Mouse (Mus musculus): ENCODE measurements at regions not wholly inside any gene's neighbourhood (a gene's known extent, or its start where the extent isn't known, plus 50 kb on each side); places are given as distances from the start of the nearest gene placed in this dataset.
A peak's percentile ranks its signal among the peaks of the same experiment; 100 is the strongest.
"Not testable (repeated sequence)": the region's sequence is repeated elsewhere in the genome, so short reads cannot be mapped to it uniquely, and the experiment has no call there.

- intact Hi-C loops (cut with DNase I) = no loop called here
- DNase-seq = no peak
Measured at GRCm38 (mm10) chr3:22285904-22286303, 209.5 kb downstream of the Tbl1xr1 start.

- intact Hi-C loops (cut with DNase I) = no loop called here
- DNase-seq = no peak
Measured at GRCm38 (mm10) chr3:22293466-22293865, 217.0 kb downstream of the Tbl1xr1 start.

- intact Hi-C loops (cut with DNase I); DNase-seq: not testable (repeated sequence)
Measured at GRCm38 (mm10) chr3:22294081-22294480, 217.6 kb downstream of the Tbl1xr1 start.

- intact Hi-C loops (cut with DNase I); DNase-seq: not testable (repeated sequence)
Measured at GRCm38 (mm10) chr3:22296925-22297324, 220.5 kb downstream of the Tbl1xr1 start.

- intact Hi-C loops (cut with DNase I); DNase-seq: not testable (repeated sequence)
Measured at GRCm38 (mm10) chr3:22297831-22298230, 221.4 kb downstream of the Tbl1xr1 start.

GRCm38 (mm10) chr3:22300553-22300952 lies 224.1 kb downstream of the Tbl1xr1 start:
- no peak for DNase-seq
- intact Hi-C loops (cut with DNase I) = no loop called here

GRCm38 (mm10) chr3:22301991-22302517 lies 225.6 kb downstream of the Tbl1xr1 start:
- intact Hi-C loops (cut with DNase I) = no loop called here
- DNase-seq = no peak

GRCm38 (mm10) chr3:22304145-22304544 lies 227.7 kb downstream of the Tbl1xr1 start:
- no peak for DNase-seq
- intact Hi-C loops (cut with DNase I) = no loop called here

- intact Hi-C loops (cut with DNase I) = no loop called here
- no peak for DNase-seq
Measured at GRCm38 (mm10) chr3:22306624-22307023, 230.2 kb downstream of the Tbl1xr1 start.

GRCm38 (mm10) chr3:22308962-22309361 lies 232.5 kb downstream of the Tbl1xr1 start:
- intact Hi-C loops (cut with DNase I) = no loop called here
- DNase-seq = peak; percentile 70

- intact Hi-C loops (cut with DNase I) = no loop called here
- peak; percentile 74 for DNase-seq
Measured at GRCm38 (mm10) chr3:22316466-22317185, 240.2 kb downstream of the Tbl1xr1 start.

GRCm38 (mm10) chr3:22320425-22320824 lies 244.0 kb downstream of the Tbl1xr1 start:
- DNase-seq; intact Hi-C loops (cut with DNase I): not testable (repeated sequence)

- no peak for DNase-seq
- intact Hi-C loops (cut with DNase I) = no loop called here
Measured at GRCm38 (mm10) chr3:22331240-22331639, 254.8 kb downstream of the Tbl1xr1 start.

Data from left cerebral cortex, postnatal 4 days (tissue).